ENCODE assay signal across 28 mouse cellular contexts in genomic region chr9:59696381-59696780, GRCm38 (mm10). TPM values are rescaled to one million over a fixed set of nuclear protein-coding genes. Genes with fewer than 3 reads are reported as not detected.
A peak's percentile ranks its signal among the peaks of the same experiment; 100 is the strongest.
DNase-seq lines count a peak whose midpoint lies in the region; ATAC-seq and TF ChIP-seq lines count a peak whose summit lies in the region.
"Had no signal": no experiment of that assay in that cellular context is flagged by ENCODE, and none has a peak within 500 bp of the region (broad histone marks: within the 10 kb centered on the region; RNA-seq: fewer than 3 reads in every experiment).

No protein-coding gene starts in this region.

- no peak for TF ChIP-seq CTCF in lung, adult 2 months (IDR thresholded peaks at IDR 0.05; ENCODE audit: insufficient read depth, low read length)

- peaks cover 16% of the 10 kb centered on the region for H3K4me1 ChIP-seq in lung, adult 2 months (ENCODE audit: control insufficient read depth, insufficient read depth, low read length)
- peaks cover 47% of the 10 kb centered on the region for H3K4me1 ChIP-seq in lung, embryonic 15.5 days
- peaks cover 30% of the 10 kb centered on the region for H3K4me1 ChIP-seq in forebrain, embryonic 10.5 days

- TF ChIP-seq POLR2A in lung, adult 2 months (IDR thresholded peaks at IDR 0.05; ENCODE audit: borderline replicate concordance, extremely low read depth, low read depth, low read length) = peak; percentile 32; the same call in 1 of the 2 replicates

- DNase-seq in lung, adult 2 months = peak; percentile 67
- peak; percentile 67 for DNase-seq in lung, postnatal 10 days
- peak; percentile 54 to 67 for DNase-seq in lung, postnatal 4 days
- DNase-seq in liver = no peak
- DNase-seq in forebrain, embryonic 10.5 days (ENCODE audit: extremely low spot score, low spot score) = no peak
- no peak for DNase-seq in left cerebral cortex, adult 18-20 months (ENCODE audit: low spot score in 2 of 2)
- DNase-seq: adrenal gland, adult 2 months; adrenal gland, postnatal 14 days; cerebellum, adult 11 months; cerebellum, adult 8-10 months; cerebellum, postnatal 10 days; cerebellum, postnatal 36 days; embryo, embryonic 11 days; forebrain, postnatal 0 days; gastrocnemius, postnatal 10 days; gastrocnemius, postnatal 36 days; heart, adult 2 months; heart, postnatal 14 days; heart, postnatal 4 days had no signal

- WGBS in lung, adult 2 months = 71% methylated on average over 3 of the region's 3 CpGs
- 66% methylated on average over 3 of the region's 3 CpGs for WGBS in lung, embryonic 15.5 days
- 82% methylated on average over 3 of the region's 3 CpGs for WGBS in forebrain, embryonic 10.5 days

- H3K27ac ChIP-seq in lung, embryonic 15.5 days = peak overlapping the region; percentile 65
- H3K27ac ChIP-seq in forebrain, embryonic 10.5 days = no peak overlapping the region
- H3K27ac ChIP-seq: heart, adult 2 months; heart, embryonic 10.5 days; heart, embryonic 13.5 days; hindbrain, embryonic 14.5 days; hindbrain, postnatal 0 days had no signal

- H3K9ac ChIP-seq in lung, embryonic 15.5 days = no peak overlapping the region
- H3K9ac ChIP-seq: forebrain, postnatal 0 days; heart, embryonic 13.5 days; hindbrain, embryonic 14.5 days had no signal

- no peak overlapping the region for H3K4me3 ChIP-seq in lung, adult 2 months (replicated peaks; ENCODE audit: extremely low read depth, low read depth, low read length)
- no peak overlapping the region for H3K4me3 ChIP-seq in lung, embryonic 15.5 days
- H3K4me3 ChIP-seq in forebrain, embryonic 10.5 days = no peak overlapping the region
- H3K4me3 ChIP-seq: heart, adult 2 months; heart, embryonic 10.5 days; heart, embryonic 13.5 days had no signal

- no peak overlapping the region for H3K4me2 ChIP-seq in lung, embryonic 15.5 days
- H3K4me2 ChIP-seq: heart, embryonic 13.5 days; hindbrain, embryonic 14.5 days had no signal

- ATAC-seq in lung, embryonic 15.5 days (ENCODE audit: borderline replicate concordance, extremely low read depth, low FRiP score, low TSS enrichment) = peak; percentile 45; the same call in 1 of the 2 replicates
- ATAC-seq: CD4-positive, CD25-positive, alpha-beta regulatory T cell, adult 4 months; forebrain, embryonic 14.5 days; forebrain, postnatal 0 days; hindbrain, postnatal 0 days had no signal

- H3K27me3 ChIP-seq in lung, embryonic 15.5 days = no peaks in the 10 kb centered on the region
- peaks cover 15% of the 10 kb centered on the region for H3K27me3 ChIP-seq in forebrain, embryonic 10.5 days (ENCODE audit: poor library complexity, severe bottlenecking)

- no peaks in the 10 kb centered on the region for H3K36me3 ChIP-seq in lung, embryonic 15.5 days
- H3K36me3 ChIP-seq in forebrain, embryonic 10.5 days (replicated peaks) = no peaks in the 10 kb centered on the region
- H3K36me3 ChIP-seq: heart, embryonic 10.5 days; heart, embryonic 13.5 days had no signal

- no peaks in the 10 kb centered on the region for H3K9me3 ChIP-seq in lung, embryonic 15.5 days
- no peaks in the 10 kb centered on the region for H3K9me3 ChIP-seq in forebrain, embryonic 10.5 days
- H3K9me3 ChIP-seq: heart, embryonic 10.5 days; heart, embryonic 13.5 days had no signal

RNA-seq across cellular contexts. Expression of gene Gramd2, which starts 16.4 kb away (rescaled TPM):
- 113 and 115 TPM in 2 replicates for polyA plus RNA-seq in lung, adult 2 months (2012; rRNA removed)
- 5.4 and 6.2 TPM in 2 replicates for polyA plus RNA-seq in lung, embryonic 15.5 days (2015; fragmentation: Nextera tagmentation; extraction: Ambion mirVana)
- polyA plus RNA-seq in forebrain, embryonic 10.5 days (2016; fragmentation: Nextera tagmentation; extraction: Ambion mirVana) = 0.22 and 0.46 TPM in 2 replicates
- 10 to 100 TPM; 11.8 to 14.7 TPM for total RNA-seq in left cerebral cortex, adult 18-20 months (2021)
- total RNA-seq: granulocyte monocyte progenitor cell, adult 5-6 weeks; heart, adult 2 months; MEL had no signal
- polyA plus RNA-seq: CD4-positive, CD25-positive, alpha-beta regulatory T cell, adult 4 months had no signal

RNA-seq across cellular contexts. Expression of gene Pkm, which starts 40.2 kb away (rescaled TPM):
- 559 and 708 TPM in 2 replicates for polyA plus RNA-seq in lung, adult 2 months (2012; rRNA removed)
- 1,403 and 1,442 TPM in 2 replicates for polyA plus RNA-seq in lung, embryonic 15.5 days (2015; fragmentation: Nextera tagmentation; extraction: Ambion mirVana)
- polyA plus RNA-seq in forebrain, embryonic 10.5 days (2016; fragmentation: Nextera tagmentation; extraction: Ambion mirVana) = 3,207 and 3,346 TPM in 2 replicates
- 1,000 to 10,000 TPM; 1,425 to 1,430 TPM for total RNA-seq in left cerebral cortex, adult 18-20 months (2021)

RNA-seq across cellular contexts. Expression of gene Senp8, which starts 54.1 kb away (rescaled TPM):
- 1.2 and 1.3 TPM in 2 replicates for polyA plus RNA-seq in lung, adult 2 months (2012; rRNA removed)
- polyA plus RNA-seq in lung, embryonic 15.5 days (2015; fragmentation: Nextera tagmentation; extraction: Ambion mirVana) = 10.0 and 10.1 TPM in 2 replicates
- polyA plus RNA-seq in forebrain, embryonic 10.5 days (2016; fragmentation: Nextera tagmentation; extraction: Ambion mirVana) = 16.1 and 20.7 TPM in 2 replicates
- total RNA-seq in left cerebral cortex, adult 18-20 months (2021) = 10 to 100 TPM in 1 of 2 experiments, 1 to 10 TPM in 1; 9.9 to 11.6 TPM

RNA-seq across cellular contexts. Expression of gene Myo9a, which starts 54.3 kb away (rescaled TPM):
- 2.6 and 5.2 TPM in 2 replicates for polyA plus RNA-seq in lung, adult 2 months (2012; rRNA removed)
- 13.2 and 13.3 TPM in 2 replicates for polyA plus RNA-seq in lung, embryonic 15.5 days (2015; fragmentation: Nextera tagmentation; extraction: Ambion mirVana)
- 9.7 and 11.4 TPM in 2 replicates for polyA plus RNA-seq in forebrain, embryonic 10.5 days (2016; fragmentation: Nextera tagmentation; extraction: Ambion mirVana)
- total RNA-seq in left cerebral cortex, adult 18-20 months (2021) = 10 to 100 TPM; 72.9 to 87.2 TPM

Comparison
In these comparisons a context has a peak if more than half of its experiments do, and no peak if none do; other contexts are left out.
1. RNA of gene Gramd2, which starts 16.4 kb away (polyA plus RNA-seq): 113 to 115 TPM in lung, adult 2 months; 5.4 to 6.2 TPM in lung, embryonic 15.5 days and 0.22 to 0.46 TPM in forebrain, embryonic 10.5 days; every median in the first group is over 10 times any median in the second.
2. DNase-seq: peak in lung, adult 2 months (single experiment), lung, postnatal 10 days (single experiment) and lung, postnatal 4 days (2 of 2); none in liver (single experiment), forebrain, embryonic 10.5 days (single experiment) and left cerebral cortex, adult 18-20 months (0 of 2).